Mouse (Mus musculus) embryonic fibroblast, embryonic 13.5 days (primary cell): Measurements from ENCODE around the gene C3.

Source experiments
- CTCF ChIP-seq: IDR thresholded peaks from 2 replicates; pipeline ENCODE4 v1.5.1; 2011; ENCODE audit warnings: mild to moderate bottlenecking, control low read depth, low read length, moderate library complexity, borderline replicate concordance; ENCODE audit not compliant: insufficient read depth
- POLR2A ChIP-seq: IDR thresholded peaks from 2 replicates; pipeline ENCODE4 v1.6.1; 2011; ENCODE audit warnings: low read depth, mild to moderate bottlenecking, control low read depth, low read length, moderate library complexity

- TF ChIP-seq CTCF (no peak), POLR2A (no peak)
Observed at GRCm38 (mm10) chr17:57201841-57202724, 25.9 kb downstream of the C3 start.
